Mouse (Mus musculus): ENCODE results near the gene Cln5.

Cln5 gene

GRCm38 (mm10) chr14:103069864-103070611 lies at the start of gene Cln5:
Gene Cln5, plus strand, starts transcription at chr14:103070216.
- under 1% methylated on average over 65 of the region's 65 CpGs for WGBS

GRCm38 (mm10) chr14:103029203-103029602 lies 40.8 kb upstream of the Cln5 start:
- 89% methylated on average over 2 of the region's 2 CpGs for WGBS

DNA sequence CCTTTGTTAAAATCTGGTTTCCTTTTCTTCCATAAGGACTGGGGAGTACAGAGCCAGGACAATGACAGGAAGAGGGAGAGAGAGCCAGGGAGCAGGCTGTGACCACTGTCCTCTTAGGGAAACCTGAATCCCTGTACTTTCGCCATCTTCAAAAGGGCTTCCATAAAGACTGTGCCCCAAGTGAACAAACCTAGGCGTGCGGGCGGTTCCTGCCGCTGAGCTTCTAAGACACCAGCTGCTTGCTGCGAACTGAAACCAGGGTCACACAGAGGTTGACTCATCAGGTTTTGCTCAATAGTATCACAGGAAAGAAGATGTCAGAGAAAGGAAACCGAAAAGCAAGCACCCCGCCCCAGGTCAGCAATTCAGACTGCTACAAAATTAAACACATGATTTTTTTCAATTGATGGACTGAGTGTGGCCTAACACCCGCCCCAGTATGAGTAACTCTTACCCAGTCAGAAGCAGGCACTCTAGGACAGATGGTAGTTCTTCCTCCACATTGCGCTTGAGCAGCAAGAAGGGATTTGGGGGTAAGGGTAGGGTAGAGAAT lies 36.7 kb upstream of the Cln5 start:
- WGBS = 74% methylated on average over 10 of the region's 10 CpGs

GRCm38 (mm10) chr14:103034076-103034475 lies 35.9 kb upstream of the Cln5 start:
- WGBS = 85% methylated on average over 9 of the region's 9 CpGs

DNA sequence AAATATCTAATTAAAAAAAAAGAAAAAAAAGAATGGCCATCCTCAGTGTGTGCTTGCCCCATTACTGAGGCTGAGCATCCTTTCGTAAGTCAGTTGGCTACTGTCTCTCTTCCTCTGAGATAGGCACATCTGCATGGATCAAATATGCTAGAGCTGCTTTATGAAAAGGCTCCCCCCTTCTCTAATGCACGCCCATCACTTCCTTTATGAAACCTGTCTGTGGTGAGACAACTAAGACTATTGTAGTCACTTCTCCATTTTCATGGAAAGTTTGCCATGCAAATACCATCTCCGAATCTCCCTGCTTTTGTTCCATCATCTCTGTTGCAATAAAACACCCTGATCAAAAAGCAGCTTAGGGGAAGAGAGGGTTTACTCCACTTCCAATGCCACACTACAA lies 33.0 kb upstream of the Cln5 start:
- WGBS = 85% methylated on average over 3 of the region's 3 CpGs

- 92% methylated on average over 2 of the region's 2 CpGs for WGBS
Measured at GRCm38 (mm10) chr14:103046677-103047076, 23.3 kb upstream of the Cln5 start, which contains the start of gene Acod1. Gene Acod1, plus strand, starts transcription at chr14:103046977.

DNA sequence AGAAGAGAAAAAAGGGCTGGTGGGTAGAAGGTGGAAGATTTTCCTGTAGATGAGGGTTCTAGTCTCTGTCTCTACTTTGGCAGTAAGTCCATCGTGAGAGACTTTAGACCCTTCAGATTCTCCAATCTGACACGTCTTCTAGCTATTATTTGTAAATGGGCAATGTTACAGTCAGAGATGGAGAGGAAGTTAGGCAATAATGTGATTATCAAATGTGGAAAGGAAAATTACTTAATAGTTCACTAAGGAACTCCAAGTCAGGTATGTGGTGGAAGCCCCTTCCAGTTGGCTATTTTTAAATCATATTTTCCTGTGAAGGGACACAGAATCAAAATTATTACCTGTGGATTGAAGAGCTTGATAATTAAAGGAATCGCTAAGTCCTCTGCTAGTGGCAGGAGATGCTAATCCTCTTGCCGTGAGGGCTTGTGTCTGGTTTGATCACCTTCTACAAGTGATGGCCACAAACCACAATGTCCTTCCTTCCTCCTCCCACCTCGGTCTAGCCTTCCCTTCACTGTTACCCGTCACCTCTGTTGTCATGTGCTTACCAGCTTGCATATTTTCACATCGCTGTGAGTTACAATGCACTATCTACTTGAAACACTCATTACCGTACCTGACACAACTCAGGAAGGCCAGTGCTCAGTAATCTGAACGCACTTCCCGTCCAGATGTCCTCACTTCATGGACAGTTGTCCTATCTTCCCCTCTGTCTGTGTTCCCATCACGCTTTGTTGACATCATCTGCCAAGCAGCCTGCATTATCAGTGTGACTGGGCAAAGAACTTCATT lies 21.5 kb upstream of the Cln5 start:
- WGBS = 88% methylated on average over 11 of the region's 11 CpGs

DNA sequence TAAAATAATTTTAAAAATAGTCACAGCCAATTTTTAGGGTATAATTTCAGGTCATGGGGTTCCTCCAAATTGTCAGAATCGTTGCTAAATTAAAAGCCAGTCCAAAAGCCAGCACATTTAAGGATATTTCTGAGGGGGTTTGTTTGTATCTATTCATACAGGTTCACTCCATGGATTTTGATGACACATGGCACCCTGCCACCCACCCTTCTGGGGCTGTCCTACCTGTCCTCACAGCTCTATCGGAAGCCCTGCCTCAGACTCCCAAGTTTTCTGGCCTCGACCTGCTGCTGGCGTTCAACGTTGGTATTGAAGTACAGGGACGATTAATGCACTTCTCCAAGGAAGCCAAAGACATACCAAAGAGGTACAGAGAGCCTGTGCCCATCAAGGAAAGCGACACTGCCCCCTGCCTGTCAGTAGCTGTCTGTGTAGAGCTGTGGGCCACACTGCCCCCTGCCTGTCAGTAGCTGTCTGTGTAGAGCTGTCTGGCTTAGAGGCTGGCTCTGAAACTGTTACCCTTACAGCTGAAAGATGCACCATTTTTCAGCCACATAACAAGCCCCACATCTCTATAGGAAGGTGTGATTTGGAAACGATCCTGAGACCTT lies 18.8 kb upstream of the Cln5 start:
- 35% methylated on average over 8 of the region's 8 CpGs for WGBS

DNA sequence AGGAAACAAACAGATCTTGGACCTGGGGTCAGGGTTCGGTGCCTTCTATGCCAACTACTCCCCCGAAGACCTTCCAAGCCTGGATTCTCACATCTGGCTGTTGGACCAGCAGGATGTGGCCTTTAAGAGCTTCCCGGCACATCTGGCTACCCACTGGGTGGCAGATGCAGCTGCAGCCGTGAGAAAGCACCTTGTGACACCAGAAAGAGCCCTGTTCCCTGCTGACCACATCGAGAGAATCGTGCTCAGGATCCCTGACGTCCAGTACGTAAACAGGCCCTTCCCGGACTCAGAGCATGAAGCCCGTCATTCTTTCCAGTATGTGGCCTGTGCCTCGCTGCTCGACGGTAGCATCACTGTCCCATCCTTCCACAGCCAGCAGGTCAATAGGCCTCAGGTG lies 15.3 kb upstream of the Cln5 start:
- 87% methylated on average over 13 of the region's 13 CpGs for WGBS

DNA sequence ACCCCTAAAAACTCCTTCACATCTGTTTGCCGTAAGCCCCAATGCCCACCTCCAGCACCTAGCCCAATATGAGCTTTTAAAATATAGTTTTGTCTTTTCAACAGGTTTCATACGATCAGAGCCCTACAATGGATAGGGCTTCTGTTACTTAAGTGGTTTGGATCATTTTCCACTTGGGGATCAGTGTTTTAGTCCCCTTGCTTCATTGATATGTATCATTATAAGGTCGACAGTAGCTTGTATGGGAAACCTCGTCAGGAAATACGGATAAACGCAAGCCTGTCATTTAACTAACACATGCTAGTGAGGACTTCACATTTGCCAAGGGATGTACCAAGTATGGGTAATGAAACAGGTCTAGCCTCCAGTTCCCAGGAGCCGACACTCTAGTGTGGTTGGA lies 13.4 kb upstream of the Cln5 start:
- WGBS = 95% methylated on average over 7 of the region's 7 CpGs

GRCm38 (mm10) chr14:103058998-103059397 lies 11.0 kb upstream of the Cln5 start:
- WGBS = 85% methylated on average over 1 of the region's 1 CpGs

GRCm38 (mm10) chr14:103059495-103059894 lies 10.5 kb upstream of the Cln5 start:
- WGBS = 80% methylated on average over 10 of the region's 10 CpGs

DNA sequence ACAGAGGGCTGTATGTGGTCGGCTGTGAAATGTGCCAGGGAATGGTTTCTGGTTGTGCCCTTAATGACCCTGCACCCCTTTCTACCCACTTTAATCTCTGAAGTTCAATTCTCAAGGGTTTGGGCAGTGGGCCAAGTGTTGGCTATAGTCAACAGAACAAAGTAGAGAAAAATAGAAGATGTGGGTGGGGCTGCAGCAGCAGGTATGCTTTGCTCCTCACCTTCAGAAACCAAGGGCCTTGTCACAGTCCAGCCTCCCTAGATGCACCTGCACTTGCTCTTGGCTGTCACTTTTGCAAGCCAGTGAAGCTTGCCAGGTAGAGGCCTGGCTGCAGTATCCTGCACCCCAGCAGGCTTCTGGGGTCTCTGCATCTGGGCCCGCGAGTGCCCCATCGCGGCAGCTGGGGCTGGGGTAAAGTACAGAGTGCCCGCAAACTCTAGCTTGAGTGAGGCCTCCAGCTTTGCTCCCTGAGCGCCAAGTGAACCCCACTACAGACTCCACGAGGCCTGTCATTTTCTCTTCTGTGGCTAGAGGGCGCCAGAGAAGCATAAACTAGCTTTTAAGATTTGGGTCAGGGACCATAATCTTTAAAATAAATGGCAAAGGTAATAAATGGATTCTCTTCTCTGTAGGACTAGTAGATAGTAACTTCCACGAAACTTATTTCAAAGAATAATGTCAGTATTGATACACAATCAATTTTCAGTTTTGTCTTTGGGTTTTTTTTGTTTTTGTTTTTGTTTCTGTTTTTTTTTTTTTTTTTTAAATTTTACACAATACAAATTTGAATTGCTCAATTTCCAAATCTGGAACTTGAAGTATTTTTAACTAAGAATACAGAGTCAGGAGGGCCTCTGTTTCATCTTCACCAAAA lies 4.5 kb upstream of the Cln5 start:
- 10% methylated on average over 10 of the region's 10 CpGs for WGBS

- 8% methylated on average over 12 of the region's 12 CpGs for WGBS
Measured at GRCm38 (mm10) chr14:103069465-103069863, 552 bp upstream of the Cln5 start.

DNA sequence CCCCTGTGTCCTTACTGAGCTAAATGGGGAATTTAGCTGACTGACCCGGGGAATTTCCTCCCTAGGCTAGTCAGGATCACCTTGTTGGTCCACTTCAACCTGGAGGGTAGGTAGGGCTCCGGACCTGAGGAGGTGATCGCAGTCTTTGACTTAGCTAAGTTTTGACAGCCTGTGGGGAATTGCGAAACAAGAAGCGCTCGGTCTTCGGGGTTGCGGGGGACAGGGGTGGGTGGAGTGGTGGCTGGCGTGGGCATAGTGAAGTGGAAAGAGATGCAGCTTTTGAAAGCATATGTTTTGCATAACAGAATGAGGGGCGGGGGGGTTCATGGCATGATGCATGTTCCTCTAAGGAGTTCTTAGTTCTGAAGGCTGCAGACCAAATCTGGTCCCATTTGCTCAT lies 774 bp downstream of the Cln5 start:
- 3% methylated on average over 10 of the region's 10 CpGs for WGBS

GRCm38 (mm10) chr14:103071471-103071870 lies 1.5 kb downstream of the Cln5 start:
- WGBS = 90% methylated on average over 12 of the region's 12 CpGs

GRCm38 (mm10) chr14:103072731-103073130 lies 2.7 kb downstream of the Cln5 start:
- 82% methylated on average over 4 of the region's 4 CpGs for WGBS

- 84% methylated on average over 8 of the region's 8 CpGs for WGBS
Measured at GRCm38 (mm10) chr14:103073825-103074224, 3.8 kb downstream of the Cln5 start.

DNA sequence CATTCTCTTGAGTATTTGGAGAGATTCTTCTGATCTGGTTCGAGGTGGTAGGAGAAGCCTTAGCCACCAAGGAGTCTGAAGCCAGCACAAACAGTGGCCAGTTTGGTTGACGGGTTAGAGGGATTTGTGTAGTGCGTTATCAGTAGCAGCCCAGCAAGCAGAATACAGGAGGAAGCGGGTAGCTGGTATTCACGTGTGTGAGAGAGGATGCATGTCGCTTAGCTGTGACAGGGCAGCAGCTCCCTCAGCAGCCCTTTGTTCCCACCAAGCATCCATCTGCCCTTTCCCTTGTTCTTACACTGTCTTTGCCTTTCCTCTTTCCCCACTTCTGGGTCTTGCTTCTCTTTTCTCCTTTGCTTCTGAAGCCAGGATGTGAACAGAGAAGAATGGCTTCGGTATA lies 5.2 kb downstream of the Cln5 start:
- 85% methylated on average over 7 of the region's 7 CpGs for WGBS

GRCm38 (mm10) chr14:103077272-103078005 lies 7.4 kb downstream of the Cln5 start:
- 83% methylated on average over 9 of the region's 9 CpGs for WGBS
